Mouse (Mus musculus) erythroblast, embryonic 14.5 days (primary cell): ENCODE results near the gene Tgm4.

Experiments
- GATA1 ChIP-seq: IDR thresholded peaks from 2 replicates; pipeline ENCODE4 v1.6.1; 2012; ENCODE audit warnings: low read length, inconsistent platforms, mixed read lengths
- TAL1 ChIP-seq: IDR thresholded peaks from 3 replicates; pipeline ENCODE4 v1.6.1; 2012; ENCODE audit warnings: low read length, inconsistent platforms, mixed read lengths

DNA sequence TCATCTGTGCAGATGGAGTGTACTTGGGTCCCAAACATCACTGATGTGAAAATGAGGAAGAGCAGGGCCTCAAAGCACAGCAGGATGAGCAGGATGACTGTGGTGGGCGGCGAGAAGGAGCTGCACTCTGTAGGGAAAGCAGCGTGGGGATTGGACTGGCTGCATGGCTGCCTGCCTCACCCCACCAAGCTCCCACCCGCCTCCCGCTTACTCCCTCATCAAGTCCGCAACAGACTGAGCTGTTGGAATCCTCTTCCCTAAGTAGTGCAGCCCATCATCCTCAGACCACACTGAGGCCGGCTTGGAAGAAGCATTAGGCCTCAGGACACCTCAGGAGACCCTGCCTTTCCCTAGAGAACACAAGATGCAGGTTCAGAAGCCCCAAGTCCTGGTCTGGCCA lies 45.8 kb downstream of the Tgm4 start:
- TF ChIP-seq GATA1 (no peak), TAL1 (no peak)
